Mouse (Mus musculus): ENCODE results near the gene Tecr. TPM values are rescaled to one million over a fixed set of nuclear protein-coding genes. Genes with fewer than 3 reads are reported as not detected.

The Tecr gene
- polyA plus RNA-seq, 1 experiment from 2014 or later = 468 TPM

DNA sequence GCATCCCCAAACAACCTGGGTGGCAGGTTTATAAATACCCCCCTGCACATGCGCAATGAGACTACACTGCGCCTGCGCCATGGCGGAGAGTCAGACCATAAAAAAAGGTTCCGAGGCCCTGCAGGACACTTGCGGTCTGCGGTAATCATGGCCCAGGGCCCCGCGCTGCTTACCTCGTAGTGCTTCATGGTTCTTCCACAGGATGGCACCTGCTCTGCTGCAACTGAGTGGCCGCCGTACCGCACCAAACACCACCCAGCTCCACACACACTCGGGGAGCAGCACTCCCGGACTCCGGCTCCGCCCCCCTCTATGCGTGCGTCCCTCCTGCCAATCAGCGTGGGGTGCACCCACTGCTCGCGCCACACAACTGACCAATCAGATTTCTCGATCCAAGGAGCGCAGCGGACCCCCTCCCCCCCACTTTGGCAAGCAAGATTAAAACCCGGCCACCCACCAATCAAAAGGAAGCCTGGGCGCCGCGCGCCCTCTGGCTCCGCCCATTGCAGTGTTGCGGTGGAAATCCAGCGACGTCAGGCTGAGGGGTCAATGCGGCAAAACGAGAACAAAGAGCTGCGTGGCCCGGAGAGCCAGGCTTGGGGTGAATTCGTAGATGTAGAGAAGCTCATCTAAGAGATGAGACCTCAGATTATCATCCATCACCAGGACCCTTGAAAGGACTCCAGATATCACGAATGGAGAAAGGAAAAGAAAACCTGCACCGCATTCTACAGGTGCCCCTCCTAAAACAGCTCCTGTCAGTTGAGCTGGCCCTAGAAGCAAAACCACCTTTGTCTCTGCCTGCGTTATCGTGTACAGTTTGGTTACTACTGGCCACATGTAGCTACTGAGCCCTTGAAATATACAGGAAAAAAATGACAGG, 13.4 kb downstream of the Tecr start:
- peak overlapping the region; percentile 92 for H3K9ac ChIP-seq (ENCODE audit: low read depth, low read length)
- no peaks in the 10 kb centered on the region for H3K27me3 ChIP-seq (replicated peaks; ENCODE audit: control insufficient read depth, insufficient read depth, low read length)
- ATAC-seq (replicated peaks; ENCODE audit: low FRiP score) (peak; percentile 98), DNase-seq (ENCODE audit: low spot score) (peak; percentile 99)
- H3K4me2 ChIP-seq = peak overlapping the region; percentile 78
- peak overlapping the region; percentile 90 for H3K27ac ChIP-seq (ENCODE audit: low read depth, low read length)
- H3K9me3 ChIP-seq (ENCODE audit: control insufficient read depth, low read length) = no peaks in the 10 kb centered on the region
- H3K4me3 ChIP-seq (ENCODE audit: low read depth, low read length) = peak overlapping the region; percentile 90
- H3K4me1 ChIP-seq (replicated peaks; ENCODE audit: control insufficient read depth, insufficient read depth, low read length) = peaks cover 19% of the 10 kb centered on the region
- H3K36me3 ChIP-seq (ENCODE audit: control insufficient read depth, insufficient read depth, low read length) = 0 out of 2 replicates have a peak, but pooled peaks cover under 1% of the 10 kb centered on the region
- WGBS = under 1% methylated on average over 43 of the region's 43 CpGs

GRCm38 (mm10) chr8:83593325-83594166, 14.2 kb downstream of the Tecr start:
- H3K9ac ChIP-seq (ENCODE audit: low read depth, low read length) = peak overlapping the region; percentile 92
- no peak for DNase-seq (ENCODE audit: low spot score)
- peak overlapping the region; percentile 90 for H3K4me3 ChIP-seq (ENCODE audit: low read depth, low read length)
- H3K27ac ChIP-seq (ENCODE audit: low read depth, low read length) = peak overlapping the region; percentile 78
- 6% methylated on average over 22 of the region's 22 CpGs for WGBS
- no peaks in the 10 kb centered on the region for H3K9me3 ChIP-seq (ENCODE audit: control insufficient read depth, low read length)
- H3K27me3 ChIP-seq (replicated peaks; ENCODE audit: control insufficient read depth, insufficient read depth, low read length) = no peaks in the 10 kb centered on the region
- H3K36me3 ChIP-seq (ENCODE audit: control insufficient read depth, insufficient read depth, low read length) = peaks cover 5% of the 10 kb centered on the region; the same call in 1 of the 2 replicates
- peak overlapping the region; percentile 78 for H3K4me2 ChIP-seq
- H3K4me1 ChIP-seq (replicated peaks; ENCODE audit: control insufficient read depth, insufficient read depth, low read length) = peaks cover 15% of the 10 kb centered on the region
- peak; percentile 8 for ATAC-seq (replicated peaks; ENCODE audit: low FRiP score)

DNA sequence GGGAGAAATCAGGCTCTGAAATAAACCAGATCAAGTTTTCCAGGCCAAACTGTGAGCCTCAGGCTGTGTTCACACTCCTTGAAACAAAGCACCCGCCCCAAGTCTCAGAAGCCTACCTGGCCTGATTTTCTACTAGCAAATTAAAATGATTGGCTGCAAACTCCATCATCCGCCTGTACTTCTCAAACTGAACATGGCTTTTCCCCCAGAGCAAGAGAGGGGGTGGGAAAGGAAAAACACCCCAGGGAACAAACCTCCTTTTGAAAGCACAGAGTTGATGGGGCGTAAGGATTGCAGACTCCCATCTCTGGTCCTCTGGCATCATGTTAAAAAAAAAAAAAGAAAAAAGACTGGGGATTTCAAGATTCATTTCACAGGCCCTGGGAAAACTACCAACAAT, 15.1 kb downstream of the Tecr start:
- Histone ChIP-seq H3K4me2 (peak overlapping the region; percentile 78), H3K27ac (ENCODE audit: low read depth, low read length) (no peak overlapping the region), H3K36me3 (ENCODE audit: control insufficient read depth, insufficient read depth, low read length) (peaks cover 5% of the 10 kb centered on the region; the same call in 1 of the 2 replicates), H3K4me3 (ENCODE audit: low read depth, low read length) (peak overlapping the region; percentile 90), H3K27me3 (replicated peaks; ENCODE audit: control insufficient read depth, insufficient read depth, low read length) (no peaks in the 10 kb centered on the region), H3K9ac (ENCODE audit: low read depth, low read length) (no peak overlapping the region), H3K9me3 (ENCODE audit: control insufficient read depth, low read length) (no peaks in the 10 kb centered on the region), H3K4me1 (replicated peaks; ENCODE audit: control insufficient read depth, insufficient read depth, low read length) (peaks cover 15% of the 10 kb centered on the region)
- DNase-seq (ENCODE audit: low spot score) (no peak), ATAC-seq (replicated peaks; ENCODE audit: low FRiP score) (no peak)
- WGBS = 84% methylated on average over 3 of the region's 3 CpGs

- Histone ChIP-seq H3K9me3 (ENCODE audit: control insufficient read depth, low read length) (no peaks in the 10 kb centered on the region), H3K36me3 (ENCODE audit: control insufficient read depth, insufficient read depth, low read length) (peaks cover 10% of the 10 kb centered on the region), H3K4me3 (ENCODE audit: low read depth, low read length) (no peak overlapping the region), H3K27ac (ENCODE audit: low read depth, low read length) (no peak overlapping the region), H3K27me3 (replicated peaks; ENCODE audit: control insufficient read depth, insufficient read depth, low read length) (no peaks in the 10 kb centered on the region), H3K9ac (ENCODE audit: low read depth, low read length) (no peak overlapping the region), H3K4me1 (replicated peaks; ENCODE audit: control insufficient read depth, insufficient read depth, low read length) (peaks cover 15% of the 10 kb centered on the region), H3K4me2 (no peak overlapping the region)
- DNase-seq (ENCODE audit: low spot score) (no peak), ATAC-seq (replicated peaks; ENCODE audit: low FRiP score) (no peak)
- WGBS = 86% methylated on average over 7 of the region's 7 CpGs
Observed at GRCm38 (mm10) chr8:83590488-83591023, 17.2 kb downstream of the Tecr start.

DNA sequence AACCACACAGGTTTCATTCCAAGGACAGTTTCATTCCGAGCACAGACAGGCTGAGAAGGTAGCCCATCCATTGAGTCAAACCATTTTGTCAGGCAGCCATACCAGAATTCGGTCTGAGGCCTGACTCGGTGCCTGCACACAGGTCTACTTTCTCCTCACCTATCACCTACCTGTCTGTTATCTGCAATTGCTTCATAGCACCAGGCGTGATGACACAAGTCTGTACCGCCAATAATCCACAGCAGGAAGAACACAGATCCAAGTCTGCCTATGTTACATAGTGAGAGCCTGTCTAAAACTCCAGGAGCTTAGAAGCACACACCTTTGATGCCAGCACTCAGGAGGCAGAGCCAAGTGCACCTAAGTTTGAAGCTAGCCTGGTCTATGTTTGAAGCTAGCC, 18.9 kb downstream of the Tecr start:
- H3K27ac ChIP-seq (ENCODE audit: low read depth, low read length) = no peak overlapping the region
- no peak overlapping the region for H3K4me3 ChIP-seq (ENCODE audit: low read depth, low read length)
- peaks cover 13% of the 10 kb centered on the region for H3K4me1 ChIP-seq (replicated peaks; ENCODE audit: control insufficient read depth, insufficient read depth, low read length)
- H3K4me2 ChIP-seq = no peak overlapping the region
- H3K27me3 ChIP-seq (replicated peaks; ENCODE audit: control insufficient read depth, insufficient read depth, low read length) = no peaks in the 10 kb centered on the region
- H3K9ac ChIP-seq (ENCODE audit: low read depth, low read length) = no peak overlapping the region
- no peaks in the 10 kb centered on the region for H3K9me3 ChIP-seq (ENCODE audit: control insufficient read depth, low read length)
- peaks cover 14% of the 10 kb centered on the region for H3K36me3 ChIP-seq (ENCODE audit: control insufficient read depth, insufficient read depth, low read length)
- WGBS = 88% methylated on average over 5 of the region's 5 CpGs
- ATAC-seq (replicated peaks; ENCODE audit: low FRiP score) (no peak), DNase-seq (ENCODE audit: low spot score) (no peak)

DNA sequence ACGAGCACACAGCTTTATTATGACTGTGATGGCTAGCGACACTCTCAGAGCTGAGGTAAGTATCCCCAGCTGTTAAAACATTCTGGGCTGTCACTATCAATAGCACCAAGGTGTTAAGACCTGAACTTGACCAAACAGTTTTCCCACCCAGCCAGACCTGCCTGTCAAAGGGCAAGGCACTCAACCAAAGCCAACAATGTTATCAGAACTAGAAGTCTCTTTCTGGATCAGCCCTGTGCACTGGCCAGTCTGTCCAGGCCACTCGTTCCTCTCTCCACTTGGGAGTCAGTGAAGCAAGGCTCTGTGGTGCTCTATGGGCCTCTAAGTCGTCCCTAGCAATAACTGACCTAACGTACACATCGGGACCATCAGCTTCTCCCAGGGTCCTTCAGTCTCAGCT, 20.1 kb downstream of the Tecr start:
- no peak overlapping the region for H3K4me2 ChIP-seq
- no peak overlapping the region for H3K4me3 ChIP-seq (ENCODE audit: low read depth, low read length)
- no peaks in the 10 kb centered on the region for H3K9me3 ChIP-seq (ENCODE audit: control insufficient read depth, low read length)
- H3K9ac ChIP-seq (ENCODE audit: low read depth, low read length) = no peak overlapping the region
- H3K36me3 ChIP-seq (ENCODE audit: control insufficient read depth, insufficient read depth, low read length) = peaks cover 18% of the 10 kb centered on the region
- WGBS = 82% methylated on average over 6 of the region's 6 CpGs
- no peak overlapping the region for H3K27ac ChIP-seq (ENCODE audit: low read depth, low read length)
- peaks cover 6% of the 10 kb centered on the region; the same call in 1 of the 2 replicates for H3K4me1 ChIP-seq (replicated peaks; ENCODE audit: control insufficient read depth, insufficient read depth, low read length)
- ATAC-seq (replicated peaks; ENCODE audit: low FRiP score) (no peak), DNase-seq (ENCODE audit: low spot score) (no peak)
- no peaks in the 10 kb centered on the region for H3K27me3 ChIP-seq (replicated peaks; ENCODE audit: control insufficient read depth, insufficient read depth, low read length)

DNA sequence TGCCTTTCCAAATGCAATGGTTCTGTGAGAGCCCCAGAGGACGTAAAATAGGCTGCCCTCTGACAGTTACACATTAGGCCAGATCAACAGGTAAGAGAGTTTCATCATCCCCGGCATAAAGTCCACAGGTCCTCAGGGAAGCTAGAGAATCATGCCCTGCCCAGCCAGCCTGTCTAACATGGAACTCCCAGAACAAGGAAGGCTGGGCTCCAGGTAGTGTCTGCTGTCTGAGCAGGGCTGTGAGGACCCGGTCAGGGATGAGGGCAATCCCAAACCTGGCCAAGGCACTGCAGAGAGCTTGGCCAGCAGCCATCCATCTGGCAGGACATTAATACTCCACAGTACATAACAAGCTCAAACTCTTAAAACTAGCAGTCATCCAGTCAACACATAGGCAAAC, 22.4 kb downstream of the Tecr start:
- Histone ChIP-seq H3K27me3 (replicated peaks; ENCODE audit: control insufficient read depth, insufficient read depth, low read length) (no peaks in the 10 kb centered on the region), H3K27ac (ENCODE audit: low read depth, low read length) (no peak overlapping the region), H3K36me3 (ENCODE audit: control insufficient read depth, insufficient read depth, low read length) (peaks cover 18% of the 10 kb centered on the region), H3K4me1 (replicated peaks; ENCODE audit: control insufficient read depth, insufficient read depth, low read length) (peaks cover 3% of the 10 kb centered on the region; the same call in 1 of the 2 replicates), H3K9ac (ENCODE audit: low read depth, low read length) (no peak overlapping the region), H3K4me3 (ENCODE audit: low read depth, low read length) (no peak overlapping the region), H3K4me2 (no peak overlapping the region), H3K9me3 (ENCODE audit: control insufficient read depth, low read length) (no peaks in the 10 kb centered on the region)
- ATAC-seq (replicated peaks; ENCODE audit: low FRiP score) (no peak), DNase-seq (ENCODE audit: low spot score) (no peak)
- WGBS = 82% methylated on average over 3 of the region's 3 CpGs

- Histone ChIP-seq H3K9me3 (ENCODE audit: control insufficient read depth, low read length) (no peaks in the 10 kb centered on the region), H3K36me3 (ENCODE audit: control insufficient read depth, insufficient read depth, low read length) (peaks cover 18% of the 10 kb centered on the region), H3K27ac (ENCODE audit: low read depth, low read length) (no peak overlapping the region), H3K27me3 (replicated peaks; ENCODE audit: control insufficient read depth, insufficient read depth, low read length) (no peaks in the 10 kb centered on the region), H3K9ac (ENCODE audit: low read depth, low read length) (no peak overlapping the region), H3K4me2 (no peak overlapping the region), H3K4me1 (replicated peaks; ENCODE audit: control insufficient read depth, insufficient read depth, low read length) (no peaks in the 10 kb centered on the region), H3K4me3 (ENCODE audit: low read depth, low read length) (no peak overlapping the region)
- ATAC-seq (replicated peaks; ENCODE audit: low FRiP score) (no peak), DNase-seq (ENCODE audit: low spot score) (no peak)
- 89% methylated on average over 1 of the region's 1 CpGs for WGBS
Observed at GRCm38 (mm10) chr8:83584771-83585170, 23.0 kb downstream of the Tecr start.

Measured in liver, embryonic 11.5 days (tissue).